Mouse (Mus musculus) limb, embryonic 11.5 days (tissue): ENCODE results near the gene Aprt. TPM values are rescaled to one million over a fixed set of nuclear protein-coding genes. Genes with fewer than 3 reads are reported as not detected.

Source experiments
- ATAC-seq: fragments of 200-750 bp; cut with Nextera tagmentation; 2 replicates; pipeline ENCODE4 v1.8.0; 2017; ENCODE audit warnings: low read depth; ENCODE audit not compliant: insufficient number of reproducible peaks, low FRiP score, low TSS enrichment
- DNase-seq: peaks from one replicate; pipeline ENCODE4 v3.0.0-alpha.2; 2015; ENCODE audit warnings: low spot score
- H3K27ac ChIP-seq: fragments of 300-500 bp; sonication (generic); replicated peaks from 2 replicates; pipeline ENCODE4 v1.5.1; 2014; ENCODE audit warnings: low read depth, mild to moderate bottlenecking, low read length
- H3K27me3 ChIP-seq: fragments of 300-500 bp; sonication (generic); 2 replicates; pipeline ENCODE4 v1.6.1; 2014; ENCODE audit warnings: mild to moderate bottlenecking, low read length, mixed read lengths; ENCODE audit not compliant: control insufficient read depth, insufficient read depth
- H3K36me3 ChIP-seq: fragments of 300-500 bp; sonication (generic); 2 replicates; pipeline ENCODE4 v1.6.1; 2014; ENCODE audit warnings: mild to moderate bottlenecking, low read length, moderate library complexity, mixed read lengths; ENCODE audit not compliant: control insufficient read depth, insufficient read depth
- H3K4me1 ChIP-seq: fragments of 300-500 bp; sonication (generic); 2 replicates; pipeline ENCODE4 v1.6.1; 2014; ENCODE audit warnings: low read length, mixed read lengths; ENCODE audit not compliant: control insufficient read depth, insufficient read depth
- H3K4me2 ChIP-seq: fragments of 300-500 bp; sonication (generic); 2 replicates; pipeline ENCODE4 v1.6.1; 2014; ENCODE audit warnings: low read depth, mild to moderate bottlenecking, moderate library complexity; ENCODE audit not compliant: severe bottlenecking
- H3K4me3 ChIP-seq: fragments of 300-500 bp; sonication (generic); 2 replicates; pipeline ENCODE4 v1.5.1; 2014; ENCODE audit warnings: low read depth, low read length
- H3K9ac ChIP-seq: fragments of 300-500 bp; sonication (generic); 2 replicates; pipeline ENCODE4 v1.6.1; 2014; ENCODE audit warnings: mild to moderate bottlenecking, low read length
- H3K9me3 ChIP-seq: fragments of 300-500 bp; sonication (generic); 2 replicates; pipeline ENCODE4 v1.6.1; 2016; ENCODE audit warnings: low read length; ENCODE audit not compliant: control insufficient read depth
- WGBS: fragments of 180-500 bp; shearing (Covaris S2); extraction: QIAGEN DNeasy Blood & Tissue Kit; methylation state at CpG from one replicate; pipeline ENCODE4 v1.1.7; 2014; 5-methylcytosine and 5-hydroxymethylcytosine counted together
- microRNA-seq: library from miRNA; unstranded; fragments of <30 nt; microRNA quantifications from one replicate; pipeline ENCODE4, GENCODE M21; 2016
- polyA plus RNA-seq: library from polyadenylated mRNA; unstranded; fragments of >200 nt; fragmentation: Nextera tagmentation; extraction: Ambion mirVana; gene quantifications from 2 replicates; pipeline ENCODE4 v1.2.1, GENCODE M21; 2014

Aprt gene
- polyA plus RNA-seq, 1 experiment from 2014 or later = 284 TPM

- no peak overlapping the region for H3K4me2 ChIP-seq
Measured at GRCm38 (mm10) chr8:122526526-122527170, 50.1 kb downstream of the Aprt start.

GRCm38 (mm10) chr8:122526084-122526483, 50.6 kb downstream of the Aprt start:
- no peak for ATAC-seq
- DNase-seq = no peak
- Histone ChIP-seq H3K9ac (no peak overlapping the region), H3K4me2 (no peak overlapping the region), H3K27ac (peak overlapping the region; percentile 22; the same call in 1 of the 2 replicates), H3K36me3 (peaks cover 3% of the 10 kb centered on the region; the same call in 1 of the 2 replicates), H3K4me1 (peaks cover 25% of the 10 kb centered on the region), H3K27me3 (no peaks in the 10 kb centered on the region), H3K4me3 (no peak overlapping the region), H3K9me3 (no peaks in the 10 kb centered on the region)
- 70% methylated on average over 3 of the region's 3 CpGs for WGBS

More at GRCm38 (mm10) chr8:122526526-122527170, 50.1 kb downstream of the Aprt start:
- Histone ChIP-seq H3K27ac (peak overlapping the region; percentile 22; the same call in 1 of the 2 replicates), H3K27me3 (no peaks in the 10 kb centered on the region), H3K9me3 (no peaks in the 10 kb centered on the region), H3K9ac (no peak overlapping the region), H3K36me3 (peaks cover 3% of the 10 kb centered on the region; the same call in 1 of the 2 replicates), H3K4me1 (peaks cover 25% of the 10 kb centered on the region), H3K4me3 (no peak overlapping the region)
- DNase-seq (no peak), ATAC-seq (no peak)
- WGBS = 67% methylated on average over 7 of the region's 7 CpGs

GRCm38 (mm10) chr8:122525004-122525403, 51.7 kb downstream of the Aprt start:
- H3K4me3 ChIP-seq = no peak overlapping the region
- no peak overlapping the region for H3K9ac ChIP-seq
- H3K4me1 ChIP-seq = peaks cover 25% of the 10 kb centered on the region
- no peak overlapping the region; the same call in 1 of the 2 replicates for H3K27ac ChIP-seq
- no peaks in the 10 kb centered on the region for H3K9me3 ChIP-seq
- WGBS = 79% methylated on average over 6 of the region's 6 CpGs
- DNase-seq (no peak), ATAC-seq (no peak)
- H3K27me3 ChIP-seq = no peaks in the 10 kb centered on the region
- peaks cover 3% of the 10 kb centered on the region; the same call in 1 of the 2 replicates for H3K36me3 ChIP-seq
- no peak overlapping the region for H3K4me2 ChIP-seq

Small RNA genes within 50 kb of the gene (microRNA-seq; reads per million reads assigned to microRNA genes)
- not detected for gene Mir6396

Other genes with a start within 250 kb of the Aprt start
- gene Trhr2, start 216.2 kb downstream of the Aprt start, polyA plus RNA-seq = not detected in 2 replicates
- 45.8 and 52.6 TPM in 2 replicates for gene Zc3h18, start 200.3 kb downstream of the Aprt start, polyA plus RNA-seq
- not detected in 2 replicates for gene Il17c, start 154.9 kb downstream of the Aprt start, polyA plus RNA-seq
- 80.2 and 82.4 TPM in 2 replicates for gene Cyba, start 144.0 kb downstream of the Aprt start, polyA plus RNA-seq
- gene Mvd, start 133.5 kb downstream of the Aprt start, polyA plus RNA-seq = 51.3 and 51.9 TPM in 2 replicates
- not detected in 2 replicates for gene Snai3, start 116.2 kb downstream of the Aprt start, polyA plus RNA-seq
- gene Rnf166, start 100.8 kb downstream of the Aprt start, polyA plus RNA-seq = 35.3 and 36.8 TPM in 2 replicates
- gene Ctu2, start 100.8 kb downstream of the Aprt start, polyA plus RNA-seq = 80.7 and 81.3 TPM in 2 replicates
- 6.2 and 7.2 TPM in 2 replicates for gene Piezo1, start 25.6 kb downstream of the Aprt start, polyA plus RNA-seq
- 46.4 and 51.7 TPM in 2 replicates for gene Cdt1, start 8.9 kb downstream of the Aprt start, polyA plus RNA-seq
- gene Galns, start 34.6 kb upstream of the Aprt start, polyA plus RNA-seq = 5.2 and 5.5 TPM in 2 replicates
- 45.0 and 45.4 TPM in 2 replicates for gene Trappc2l, start 34.7 kb upstream of the Aprt start, polyA plus RNA-seq
- not detected in 2 replicates for gene Pabpn1l, start 45.8 kb upstream of the Aprt start, polyA plus RNA-seq
- gene Cbfa2t3, start 122.2 kb upstream of the Aprt start, polyA plus RNA-seq = 3.3 and 4.5 TPM in 2 replicates
- 16.1 and 17.9 TPM in 2 replicates for gene Acsf3, start 198.6 kb upstream of the Aprt start, polyA plus RNA-seq